Mouse (Mus musculus) midbrain, embryonic 12.5 days (tissue): ENCODE data around the gene Olfr819. TPM values are rescaled to one million over a fixed set of nuclear protein-coding genes. Genes with fewer than 3 reads are reported as not detected.
"Not testable (repeated sequence)": the region's sequence is repeated elsewhere in the genome, so short reads cannot be mapped to it uniquely, and the experiment has no call there.

Experiments
- ATAC-seq: fragments of 200-750 bp; cut with Nextera tagmentation; 2 replicates; pipeline ENCODE4 v1.8.0; 2017; ENCODE audit warnings: low read depth, moderate TSS enrichment, moderate library complexity; ENCODE audit not compliant: low FRiP score
- H3K27ac ChIP-seq: fragments of 300-500 bp; sonication (generic); replicated peaks from 2 replicates; pipeline ENCODE4 v1.5.1; 2016; ENCODE audit warnings: mild to moderate bottlenecking
- H3K27me3 ChIP-seq: fragments of 300-500 bp; sonication (generic); 2 replicates; pipeline ENCODE4 v1.6.1; 2016; ENCODE audit warnings: mild to moderate bottlenecking
- H3K36me3 ChIP-seq: fragments of 300-500 bp; sonication (generic); 2 replicates; pipeline ENCODE4 v1.6.1; 2016
- H3K4me1 ChIP-seq: fragments of 300-500 bp; sonication (generic); 2 replicates; pipeline ENCODE4 v1.6.1; 2016
- H3K4me2 ChIP-seq: fragments of 300-500 bp; sonication (generic); replicated peaks from 2 replicates; pipeline ENCODE4 v1.6.1; 2016; ENCODE audit warnings: mild to moderate bottlenecking, moderate library complexity
- H3K4me3 ChIP-seq: fragments of 300-500 bp; sonication (generic); 2 replicates; pipeline ENCODE4 v1.5.1; 2016; ENCODE audit warnings: mild to moderate bottlenecking
- H3K9ac ChIP-seq: fragments of 300-500 bp; sonication (generic); replicated peaks from 2 replicates; pipeline ENCODE4 v1.6.1; 2016; ENCODE audit warnings: mild to moderate bottlenecking, moderate library complexity
- H3K9me3 ChIP-seq: fragments of 300-500 bp; sonication (generic); 2 replicates; pipeline ENCODE4 v1.6.1; 2016; ENCODE audit warnings: mild to moderate bottlenecking
- WGBS: fragments of 180-500 bp; shearing (Covaris S2); methylation state at CpG from one replicate; pipeline ENCODE4 v1.1.7; 2016; 5-methylcytosine and 5-hydroxymethylcytosine counted together
- polyA plus RNA-seq: library from polyadenylated mRNA; unstranded; fragments of >200 nt; fragmentation: Nextera tagmentation; extraction: Ambion mirVana; gene quantifications from 2 replicates; pipeline ENCODE4 v1.2.1, GENCODE M21; 2016

The Olfr819 gene
- not detected in 2 replicates for polyA plus RNA-seq

- not testable (repeated sequence) for ATAC-seq, H3K4me2 ChIP-seq, H3K4me1 ChIP-seq, H3K27ac ChIP-seq, H3K9ac ChIP-seq, H3K4me3 ChIP-seq, H3K9me3 ChIP-seq, H3K27me3 ChIP-seq, H3K36me3 ChIP-seq
- 83% methylated on average over 2 of the region's 2 CpGs for WGBS
Measured at GRCm38 (mm10) chr10:129967166-129967565, at the start of gene Olfr819. Gene Olfr819, minus strand, starts transcription at chr10:129967266.

GRCm38 (mm10) chr10:130012321-130012720 lies 45.3 kb upstream of the Olfr819 start, which contains the start of gene Olfr820:
Gene Olfr820, plus strand, starts transcription at chr10:130012621.
- Histone ChIP-seq H3K4me2 (no peak within 1 kb of the TSS), H3K9me3 (no peaks in the 10 kb centered on the region), H3K27me3 (no peaks in the 10 kb centered on the region), H3K4me3 (no peak within 1 kb of the TSS), H3K36me3 (no peaks in the 10 kb centered on the region), H3K9ac (no peak within 1 kb of the TSS), H3K27ac (no peak within 1 kb of the TSS), H3K4me1 (no peaks in the 10 kb centered on the region)
- ATAC-seq, result no peak

- H3K4me3 ChIP-seq, H3K27me3 ChIP-seq, H3K27ac ChIP-seq, H3K4me1 ChIP-seq, H3K9ac ChIP-seq, H3K9me3 ChIP-seq, H3K4me2 ChIP-seq, H3K36me3 ChIP-seq, ATAC-seq: not testable (repeated sequence)
- 85% methylated on average over 4 of the region's 4 CpGs for WGBS
Measured at GRCm38 (mm10) chr10:130005366-130005765, 38.3 kb upstream of the Olfr819 start.

GRCm38 (mm10) chr10:130004104-130004503 lies 37.0 kb upstream of the Olfr819 start:
- not testable (repeated sequence) for H3K27ac ChIP-seq, H3K36me3 ChIP-seq, H3K4me3 ChIP-seq, H3K9ac ChIP-seq, H3K27me3 ChIP-seq, H3K4me2 ChIP-seq, H3K4me1 ChIP-seq, H3K9me3 ChIP-seq, ATAC-seq
- WGBS, result 85% methylated on average over 4 of the region's 4 CpGs

GRCm38 (mm10) chr10:129984962-129985361 lies 17.9 kb upstream of the Olfr819 start, which contains the start of gene Gm10310:
Gene Gm10310, minus strand, starts transcription at chr10:129985062.
- H3K4me2 ChIP-seq, H3K9ac ChIP-seq, H3K9me3 ChIP-seq, H3K4me3 ChIP-seq, H3K36me3 ChIP-seq, H3K27ac ChIP-seq, H3K27me3 ChIP-seq, H3K4me1 ChIP-seq, ATAC-seq: not testable (repeated sequence)
- no CpG with 5 or more reads among the region's 1 CpGs for whole genome bisulfite sequencing

GRCm38 (mm10) chr10:129981867-129982266 lies 14.8 kb upstream of the Olfr819 start:
- not testable (repeated sequence) for H3K27me3 ChIP-seq, H3K9me3 ChIP-seq, H3K4me1 ChIP-seq, H3K9ac ChIP-seq, H3K36me3 ChIP-seq, H3K4me3 ChIP-seq, H3K4me2 ChIP-seq, H3K27ac ChIP-seq
- no CpG with 5 or more reads among the region's 3 CpGs for WGBS
- peak; percentile 74 for ATAC-seq

GRCm38 (mm10) chr10:129976040-129976439 lies 9.0 kb upstream of the Olfr819 start, which contains the start of gene Olfr247:
Gene Olfr247, minus strand, starts transcription at chr10:129976140.
- not testable (repeated sequence) for H3K4me1 ChIP-seq, H3K4me3 ChIP-seq, ATAC-seq, H3K27ac ChIP-seq, H3K9ac ChIP-seq, H3K9me3 ChIP-seq, H3K36me3 ChIP-seq, H3K4me2 ChIP-seq, H3K27me3 ChIP-seq
- no CpG with 5 or more reads among the region's 2 CpGs for WGBS

GRCm38 (mm10) chr10:129972994-129973393 lies 5.9 kb upstream of the Olfr819 start:
- H3K4me3 ChIP-seq, H3K27ac ChIP-seq, H3K36me3 ChIP-seq, H3K4me2 ChIP-seq, H3K9ac ChIP-seq, H3K27me3 ChIP-seq, H3K4me1 ChIP-seq, H3K9me3 ChIP-seq: not testable (repeated sequence)
- ATAC-seq, result peak; percentile 71
- WGBS, result no CpG with 5 or more reads among the region's 3 CpGs

GRCm38 (mm10) chr10:129966232-129966631 lies 834 bp downstream of the Olfr819 start:
- not testable (repeated sequence) for H3K9me3 ChIP-seq, H3K4me3 ChIP-seq, ATAC-seq, H3K4me1 ChIP-seq, H3K27me3 ChIP-seq, H3K36me3 ChIP-seq, H3K4me2 ChIP-seq, H3K27ac ChIP-seq, H3K9ac ChIP-seq
- WGBS, result 90% methylated on average over 2 of the region's 3 CpGs

GRCm38 (mm10) chr10:129949000-129949399 lies 18.1 kb downstream of the Olfr819 start, which contains the start of gene Olfr818:
Gene Olfr818, minus strand, starts transcription at chr10:129949100.
- H3K36me3 ChIP-seq, result no peaks in the 10 kb centered on the region
- no peak within 1 kb of the TSS for H3K4me2 ChIP-seq
- H3K9ac ChIP-seq, result no peak within 1 kb of the TSS
- ATAC-seq, result no peak
- no peak within 1 kb of the TSS for H3K27ac ChIP-seq
- H3K4me1 ChIP-seq, result no peaks in the 10 kb centered on the region
- H3K9me3 ChIP-seq, result no peaks in the 10 kb centered on the region
- no peaks in the 10 kb centered on the region for H3K27me3 ChIP-seq
- H3K4me3 ChIP-seq, result no peak within 1 kb of the TSS
- whole genome bisulfite sequencing, result 91% methylated on average over 2 of the region's 2 CpGs

GRCm38 (mm10) chr10:129915497-129915896 lies 51.6 kb downstream of the Olfr819 start, which contains the start of gene Olfr816:
Gene Olfr816, minus strand, starts transcription at chr10:129915597.
- no peak within 1 kb of the TSS for H3K4me2 ChIP-seq
- no peak within 1 kb of the TSS for H3K9ac ChIP-seq
- H3K4me3 ChIP-seq, result no peak within 1 kb of the TSS
- H3K4me1 ChIP-seq, result no peaks in the 10 kb centered on the region
- H3K27me3 ChIP-seq, result no peaks in the 10 kb centered on the region
- ATAC-seq, result no peak
- H3K27ac ChIP-seq, result no peak within 1 kb of the TSS
- H3K36me3 ChIP-seq, result no peaks in the 10 kb centered on the region
- H3K9me3 ChIP-seq, result no peaks in the 10 kb centered on the region
- 76% methylated on average over 1 of the region's 1 CpGs for WGBS
